Mouse (Mus musculus) activated CD4-positive, CD25-positive, alpha-beta regulatory T cell, adult 4 months (primary cell): Measurements from ENCODE around the gene Selenom. TPM values are rescaled to one million over a fixed set of nuclear protein-coding genes. Genes with fewer than 3 reads are reported as not detected.

Source experiments
- ATAC-seq: one replicate; pipeline ENCODE4 v1.8.0; 2017
- polyA plus RNA-seq, 2 experiments: library from polyadenylated mRNA; unstranded; fragments of 100-300 nt; shearing (Covaris generic); gene quantifications; one replicate each; pipeline ENCODE4 v1.2.1; 2017

Gene Selenom
- polyA plus RNA-seq, 2 experiments from 2014 or later, result 5.2 to 8.0 TPM

- no peak for ATAC-seq
These were observed 17.1 kb downstream of the Selenom start for GRCm38 (mm10) chr11:3531634-3532033.

GRCm38 (mm10) chr11:3532101-3532931, 17.8 kb downstream of the Selenom start:
- ATAC-seq, result no peak

- ATAC-seq, result no peak
These were observed 19.0 kb downstream of the Selenom start for GRCm38 (mm10) chr11:3533406-3533932.

DNA sequence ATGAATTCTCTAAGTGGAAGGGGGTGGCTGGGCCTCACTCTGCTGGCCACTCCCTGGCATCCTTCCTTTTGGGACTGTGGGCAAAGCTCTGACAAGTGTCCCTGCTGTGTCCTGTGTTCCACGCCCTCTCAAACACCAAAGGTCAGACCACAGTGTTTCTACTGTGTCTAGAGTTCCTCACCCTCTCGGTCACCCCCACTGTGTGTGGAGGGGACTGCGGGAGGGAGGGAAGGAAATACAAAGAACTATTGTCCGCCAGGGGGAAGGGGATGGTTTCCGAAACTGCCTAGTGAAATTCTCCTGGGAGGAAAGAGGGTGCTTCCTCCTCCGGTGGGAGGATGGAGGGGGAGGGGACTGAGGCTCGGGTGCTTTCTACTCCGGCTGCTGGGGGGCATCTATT, 20.5 kb downstream of the Selenom start:
- ATAC-seq, result no peak

GRCm38 (mm10) chr11:3535406-3535986, 21.0 kb downstream of the Selenom start:
- ATAC-seq, result peak; percentile 81

- no peak for ATAC-seq
These were observed 21.6 kb downstream of the Selenom start for GRCm38 (mm10) chr11:3536082-3536481.

DNA sequence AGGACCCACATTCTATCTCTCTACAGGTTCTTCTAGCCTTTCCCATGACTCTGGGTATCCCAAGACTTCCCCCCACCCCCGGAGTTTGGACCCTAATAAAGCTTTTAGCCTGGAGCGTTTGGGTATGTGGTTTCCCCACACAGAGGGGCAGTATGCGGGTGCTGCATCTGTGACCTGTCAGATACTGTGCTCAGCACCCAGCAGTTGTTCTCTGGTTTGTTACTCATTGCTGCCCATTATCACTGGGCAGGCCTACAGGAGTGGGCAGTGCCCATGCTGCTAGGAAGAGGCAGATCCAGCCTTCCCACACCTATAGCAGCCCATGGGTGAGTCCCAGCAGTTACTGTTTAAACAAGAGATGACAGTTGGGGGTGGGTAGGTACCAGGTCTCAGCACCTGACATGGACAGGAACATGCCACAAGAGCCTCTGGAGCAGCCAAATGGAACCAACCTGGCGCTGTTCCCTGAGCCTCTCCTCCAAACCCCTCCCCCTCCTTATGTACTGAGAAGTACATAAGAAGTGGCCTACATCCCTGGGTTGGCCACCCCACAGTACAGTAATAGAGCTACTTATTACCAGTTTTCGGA, 22.4 kb downstream of the Selenom start:
- ATAC-seq, result no peak

- no peak for ATAC-seq
These were observed 23.2 kb downstream of the Selenom start for GRCm38 (mm10) chr11:3537711-3538110.

DNA sequence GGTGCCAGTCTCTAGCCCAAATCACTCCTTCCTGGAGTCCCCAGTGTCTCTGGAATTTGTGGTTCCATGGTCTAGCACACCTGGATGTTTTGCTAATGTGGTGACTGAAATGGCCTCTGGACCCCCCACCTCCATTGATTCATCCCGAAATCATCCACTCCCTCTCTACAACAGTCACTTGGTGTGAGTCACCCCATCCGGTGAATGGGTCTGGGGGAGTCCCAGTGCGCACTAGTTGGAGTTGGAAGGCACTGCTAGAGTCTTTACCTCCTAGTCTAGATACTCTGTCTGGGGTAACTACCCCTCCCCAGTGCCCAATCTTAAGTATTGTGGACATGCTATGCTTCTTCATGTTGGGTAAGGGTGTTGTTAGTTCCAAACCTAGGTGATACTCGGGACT, 23.9 kb downstream of the Selenom start:
- ATAC-seq, result no peak

DNA sequence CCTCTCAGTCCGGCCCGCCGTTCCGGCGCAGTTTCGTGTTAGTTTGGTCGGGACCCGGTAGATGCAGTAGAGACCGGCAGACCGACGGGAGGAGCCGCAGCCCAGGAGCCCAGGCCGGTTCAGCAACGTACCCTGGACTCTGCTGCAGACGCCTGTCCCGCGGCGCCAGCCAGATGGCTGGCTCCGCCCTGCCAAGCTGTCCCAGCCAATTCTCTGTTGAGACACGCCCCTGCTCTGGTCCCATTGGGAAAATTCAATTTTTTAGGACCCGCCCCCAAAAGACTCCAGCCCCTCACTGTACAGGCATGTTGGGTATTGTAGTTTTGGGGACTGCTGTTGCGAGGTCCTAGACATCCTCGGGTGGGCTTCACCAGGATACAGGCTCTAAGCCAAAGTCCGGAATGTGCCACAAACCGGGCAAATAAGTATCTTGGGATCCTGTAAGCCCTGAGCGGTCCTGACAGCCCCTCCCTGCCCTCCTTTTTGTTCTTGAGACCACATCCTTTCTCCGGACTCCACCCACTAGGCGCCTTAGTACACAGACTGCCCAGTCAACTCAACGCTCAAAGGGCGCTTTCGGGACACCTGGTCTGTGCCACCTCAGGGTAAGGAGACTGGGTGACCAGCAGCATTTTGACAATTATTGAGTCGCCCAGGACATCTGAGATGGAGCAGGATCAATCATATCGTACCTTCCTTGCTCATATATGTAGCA, 24.8 kb downstream of the Selenom start:
- peak; percentile 62 for ATAC-seq

- ATAC-seq, result no peak
These were observed 25.3 kb downstream of the Selenom start for GRCm38 (mm10) chr11:3539826-3540196.

GRCm38 (mm10) chr11:3540451-3541085, 26.1 kb downstream of the Selenom start, which contains the start of gene Smtn:
Smtn (minus strand) TSS chr11:3540612.
- no peak for ATAC-seq

- ATAC-seq, result no peak
These were observed 27.4 kb downstream of the Selenom start for GRCm38 (mm10) chr11:3541932-3542331.

- ATAC-seq, result no peak
These were observed 28.5 kb downstream of the Selenom start for GRCm38 (mm10) chr11:3543001-3543400.

- no peak for ATAC-seq
These were observed 29.9 kb downstream of the Selenom start for GRCm38 (mm10) chr11:3544409-3544808.

DNA sequence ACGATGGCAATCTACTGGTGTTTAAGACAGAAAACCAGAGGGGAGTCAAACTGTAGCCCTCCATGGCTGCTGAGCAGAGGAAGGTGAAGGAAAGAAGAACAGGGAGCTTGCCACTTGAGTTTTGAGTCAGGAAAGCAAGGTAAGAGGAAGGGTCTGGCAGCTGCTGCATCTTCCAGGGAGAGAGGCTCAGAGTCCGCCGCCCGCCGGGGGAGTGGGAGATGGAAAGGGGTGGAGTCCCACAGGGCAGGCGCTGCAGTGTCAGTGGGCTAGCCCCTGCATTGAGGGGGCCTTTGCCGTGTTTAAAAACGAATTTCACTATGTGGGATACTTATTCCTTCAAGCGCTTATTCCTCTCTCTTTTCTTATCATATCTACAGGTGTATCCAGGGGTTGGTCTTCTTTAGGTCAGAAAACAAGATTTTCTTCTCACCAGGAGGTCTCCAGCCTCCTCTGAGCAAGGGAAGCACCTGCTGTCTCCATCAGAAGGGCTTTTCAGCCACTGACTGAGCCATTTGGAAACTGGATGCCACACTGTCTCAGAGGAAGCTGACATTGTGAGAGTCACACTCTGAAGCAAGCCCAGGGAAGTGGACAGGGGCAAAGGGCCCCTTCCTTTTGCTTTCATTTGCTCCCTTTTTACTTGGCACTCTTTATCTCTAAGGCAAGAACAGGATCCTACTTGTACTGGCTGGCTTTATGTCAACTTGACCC, 31.2 kb downstream of the Selenom start:
- ATAC-seq, result no peak

DNA sequence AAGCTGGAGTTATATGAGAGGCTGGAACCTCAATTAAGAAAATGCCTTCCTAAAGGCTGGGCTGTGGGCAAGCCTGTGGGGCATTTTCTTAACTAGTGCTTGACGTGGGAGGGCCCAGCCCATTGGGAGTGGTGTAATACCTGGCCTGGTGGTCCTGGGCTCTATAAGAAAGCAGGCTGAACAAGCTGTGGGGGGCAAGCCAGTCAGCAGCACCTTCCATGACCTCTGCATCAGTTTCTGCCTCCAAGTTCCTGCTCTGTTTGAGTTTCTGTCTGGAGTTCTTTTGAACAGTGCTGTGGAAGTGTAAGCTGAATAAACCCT, 31.7 kb downstream of the Selenom start:
- ATAC-seq, result no peak

DNA sequence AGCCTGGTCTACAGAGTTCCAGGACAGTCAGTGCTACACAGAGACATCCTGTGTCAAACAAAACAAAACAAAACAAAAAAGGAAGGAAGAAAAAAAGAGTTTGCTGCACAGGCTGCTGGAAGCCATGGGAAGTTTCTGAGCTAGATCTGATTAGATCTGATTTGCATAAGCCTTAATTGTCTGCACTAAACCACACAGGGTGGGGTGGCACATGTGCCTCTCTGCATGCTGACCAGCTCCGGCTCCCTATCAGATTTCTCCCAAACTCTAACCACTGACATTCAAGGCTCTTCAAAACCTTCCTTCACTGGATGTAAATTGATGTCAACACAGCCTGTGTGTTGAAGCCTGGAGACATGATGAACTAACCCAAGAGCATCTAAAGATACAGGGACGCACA, 32.6 kb downstream of the Selenom start:
- no peak for ATAC-seq

GRCm38 (mm10) chr11:3547969-3548368, 33.5 kb downstream of the Selenom start:
- ATAC-seq, result no peak

DNA sequence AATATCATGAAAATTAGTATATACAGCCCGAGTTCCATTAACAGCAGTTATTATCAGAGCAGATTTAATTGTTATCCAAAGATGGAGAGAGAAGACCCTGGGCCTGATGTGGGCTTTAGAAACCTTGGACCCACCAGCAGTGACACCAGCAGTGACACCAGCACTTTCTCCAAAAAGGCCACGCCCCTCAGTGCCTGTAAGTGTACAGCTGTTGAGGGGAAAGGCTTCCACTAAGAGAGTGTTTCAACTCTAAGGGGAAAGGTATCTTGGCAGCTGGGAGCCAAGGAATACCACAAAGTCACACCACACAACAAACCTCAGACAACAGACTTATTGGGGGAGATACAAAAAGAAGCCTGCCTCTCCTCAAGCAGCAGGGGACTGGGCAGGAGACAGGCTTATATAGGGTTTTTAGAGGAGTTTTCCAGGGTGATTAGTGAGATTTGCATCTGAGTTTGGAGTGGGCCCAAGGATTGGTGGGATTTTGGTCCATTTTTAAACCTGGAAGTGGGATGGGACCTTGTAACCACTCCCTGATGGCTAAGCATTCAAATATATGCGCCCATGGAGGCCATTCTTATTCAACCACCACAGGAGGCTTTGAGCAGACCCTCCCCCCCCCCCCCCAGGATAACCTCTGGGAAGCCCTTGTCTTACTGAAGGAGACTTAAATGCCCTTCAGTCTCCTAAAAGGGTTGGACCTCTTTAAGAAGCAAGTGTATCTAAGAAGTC, 34.2 kb downstream of the Selenom start:
- ATAC-seq, result no peak

DNA sequence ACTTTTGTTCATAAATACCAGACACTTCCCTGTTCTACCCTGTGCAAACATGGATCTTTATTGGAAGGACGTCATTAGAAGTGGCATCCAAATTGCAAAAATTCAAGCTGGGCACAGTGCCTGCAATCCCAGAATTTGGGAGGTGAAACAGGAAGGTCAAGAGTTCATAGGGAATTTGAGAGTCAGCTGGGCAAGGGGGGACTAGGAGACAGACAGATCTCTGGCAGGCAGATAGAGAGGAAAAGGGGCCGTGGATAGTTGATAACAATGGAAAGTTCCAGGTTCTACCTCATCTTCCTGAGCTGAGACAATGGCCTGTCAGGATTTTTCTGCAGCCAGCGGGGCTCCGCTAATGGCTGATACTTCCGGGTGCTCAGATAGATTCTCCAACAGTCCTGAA, 35.3 kb downstream of the Selenom start:
- ATAC-seq, result no peak
